Mouse (Mus musculus) spleen, adult 2 months (tissue): ENCODE data around the gene Cdk17. TPM values are rescaled to one million over a fixed set of nuclear protein-coding genes. Genes with fewer than 3 reads are reported as not detected.
A peak's percentile ranks its signal among the peaks of the same experiment; 100 is the strongest.

Experiments
- DNase-seq, 2 experiments: peaks; one replicate each; pipeline versions ENCODE4 v3.0.0 to v3.0.0-alpha.2; 2012 to 2021; ENCODE audit warnings: low spot score in 2 of 2, low read depth in 1 of 2
- H3K27ac ChIP-seq: fragments of 200-500 bp; 2 replicates; pipeline ENCODE4 v1.5.1; 2012; ENCODE audit warnings: low read length, inconsistent platforms; ENCODE audit not compliant: insufficient read depth
- H3K27me3 ChIP-seq: fragments of 200-500 bp; 2 replicates; pipeline ENCODE4 v1.6.1; 2012; ENCODE audit warnings: mild to moderate bottlenecking, moderate library complexity, low read length, inconsistent platforms; ENCODE audit not compliant: control insufficient read depth, insufficient read depth
- H3K36me3 ChIP-seq: fragments of 200-500 bp; 2 replicates; pipeline ENCODE4 v1.6.1; 2012; ENCODE audit warnings: mild to moderate bottlenecking, low read length, inconsistent platforms; ENCODE audit not compliant: control insufficient read depth, insufficient read depth
- H3K4me1 ChIP-seq: fragments of 200-500 bp; 2 replicates; pipeline ENCODE4 v1.6.1; 2011; ENCODE audit warnings: inconsistent platforms; ENCODE audit not compliant: control insufficient read depth, insufficient read depth, insufficient read length
- H3K4me3 ChIP-seq: fragments of 200-500 bp; 2 replicates; pipeline ENCODE4 v1.5.1; 2011; ENCODE audit warnings: mild to moderate bottlenecking, inconsistent platforms; ENCODE audit not compliant: insufficient read depth, insufficient read length; ENCODE audit errors: extremely low read depth
- CTCF ChIP-seq: fragments of 200-500 bp; IDR thresholded peaks from 2 replicates; pipeline ENCODE4 v1.5.1; 2011; ENCODE audit warnings: mild to moderate bottlenecking, inconsistent platforms; ENCODE audit not compliant: insufficient read depth, insufficient read length, insufficient replicate concordance; ENCODE audit errors: extremely low read depth
- POLR2A ChIP-seq: fragments of 200-500 bp; IDR thresholded peaks from 2 replicates; pipeline ENCODE4 v1.6.1; 2011; ENCODE audit warnings: low read depth, low read length, inconsistent platforms
- WGBS: fragments of 180-500 bp; shearing (Covaris S2); methylation state at CpG from one replicate; pipeline ENCODE4 v1.1.7; 2018; 5-methylcytosine and 5-hydroxymethylcytosine counted together
- polyA plus RNA-seq: library from polyadenylated mRNA; depleted of rRNA; stranded (reverse); fragments of >200 nt; gene quantifications from 2 replicates; pipeline ENCODE4 v1.2.3, GENCODE M21; 2012

Gene Cdk17
- polyA plus RNA-seq, 1 experiment, result 27.3 TPM

- H3K4me1 ChIP-seq, result peaks cover 12% of the 10 kb centered on the region; the same call in 1 of the 2 replicates
- H3K36me3 ChIP-seq, result peaks cover 10% of the 10 kb centered on the region
- TF ChIP-seq CTCF, result no peak
- no peak for TF ChIP-seq POLR2A
- DNase-seq, result no peak
- WGBS, result 91% methylated on average over 9 of the region's 9 CpGs
- H3K27me3 ChIP-seq, result no peaks in the 10 kb centered on the region
- H3K27ac ChIP-seq, result no peak overlapping the region
- no peak overlapping the region for H3K4me3 ChIP-seq
Measured at GRCm38 (mm10) chr10:93279062-93279461, 118.4 kb downstream of the Cdk17 start.

GRCm38 (mm10) chr10:93280586-93280985 lies 119.9 kb downstream of the Cdk17 start:
- H3K27me3 ChIP-seq, result no peaks in the 10 kb centered on the region
- DNase-seq, result no peak
- no peaks in the 10 kb centered on the region for H3K4me1 ChIP-seq
- H3K36me3 ChIP-seq, result peaks cover 17% of the 10 kb centered on the region
- H3K4me3 ChIP-seq, result no peak overlapping the region
- no peak overlapping the region for H3K27ac ChIP-seq
- no peak for TF ChIP-seq CTCF
- TF ChIP-seq POLR2A, result no peak
- 90% methylated on average over 12 of the region's 12 CpGs for WGBS

- no peak for TF ChIP-seq CTCF
- TF ChIP-seq POLR2A, result no peak
- Histone ChIP-seq H3K36me3 (peaks cover 17% of the 10 kb centered on the region), H3K4me3 (no peak overlapping the region), H3K27me3 (no peaks in the 10 kb centered on the region), H3K27ac (no peak overlapping the region), H3K4me1 (no peaks in the 10 kb centered on the region)
- 85% methylated on average over 7 of the region's 7 CpGs for WGBS
- DNase-seq, result no peak
Measured at GRCm38 (mm10) chr10:93281092-93281491, 120.4 kb downstream of the Cdk17 start.

- no peaks in the 10 kb centered on the region for H3K4me1 ChIP-seq
- no peak for DNase-seq
- H3K27me3 ChIP-seq, result no peaks in the 10 kb centered on the region
- no peak overlapping the region for H3K27ac ChIP-seq
- WGBS, result 88% methylated on average over 12 of the region's 12 CpGs
- TF ChIP-seq POLR2A, result no peak
- no peak for TF ChIP-seq CTCF
- H3K36me3 ChIP-seq, result peaks cover 17% of the 10 kb centered on the region
- no peak overlapping the region for H3K4me3 ChIP-seq
Measured at GRCm38 (mm10) chr10:93282526-93282964, 121.9 kb downstream of the Cdk17 start.

- Histone ChIP-seq H3K4me1 (no peaks in the 10 kb centered on the region), H3K27me3 (no peaks in the 10 kb centered on the region), H3K36me3 (peaks cover 17% of the 10 kb centered on the region), H3K27ac (no peak overlapping the region), H3K4me3 (no peak overlapping the region)
- no peak for TF ChIP-seq POLR2A
- peak; percentile 7; the same call in 1 of the 2 replicates for TF ChIP-seq CTCF
- WGBS, result 74% methylated on average over 4 of the region's 4 CpGs
- no peak for DNase-seq
Measured at GRCm38 (mm10) chr10:93283258-93283657, 122.6 kb downstream of the Cdk17 start.

- Histone ChIP-seq H3K36me3 (peaks cover 17% of the 10 kb centered on the region), H3K27me3 (no peaks in the 10 kb centered on the region), H3K4me3 (no peak overlapping the region), H3K27ac (no peak overlapping the region), H3K4me1 (no peaks in the 10 kb centered on the region)
- no peak for TF ChIP-seq CTCF
- no peak for TF ChIP-seq POLR2A
- no peak for DNase-seq
- 80% methylated on average over 5 of the region's 5 CpGs for WGBS
Measured at GRCm38 (mm10) chr10:93285489-93285888, 124.8 kb downstream of the Cdk17 start.

- DNase-seq, result no peak
- no peak overlapping the region for H3K27ac ChIP-seq
- H3K27me3 ChIP-seq, result no peaks in the 10 kb centered on the region
- peaks cover 9% of the 10 kb centered on the region for H3K36me3 ChIP-seq
- no peaks in the 10 kb centered on the region for H3K4me1 ChIP-seq
- H3K4me3 ChIP-seq, result no peak overlapping the region
- TF ChIP-seq POLR2A (no peak), CTCF (no peak)
- 88% methylated on average over 8 of the region's 8 CpGs for WGBS
Measured at GRCm38 (mm10) chr10:93287551-93288145, 127.0 kb downstream of the Cdk17 start.
